Mouse (Mus musculus) urinary bladder, postnatal 14 days (tissue): ENCODE measurements at regions not wholly inside any gene's neighbourhood (a gene's known extent, or its start where the extent isn't known, plus 50 kb on each side); places are given as distances from the start of the nearest gene placed in this dataset.

Experiments used
- DNase-seq: peaks from one replicate; pipeline ENCODE4 v3.0.0; 2021; ENCODE audit warnings: low spot score

- DNase-seq: no peak
Measured at GRCm38 (mm10) chr12:106186501-106186900, 176.5 kb downstream of the Vrk1 start.

- no peak for DNase-seq
Measured at GRCm38 (mm10) chr12:106191771-106192170, 181.7 kb downstream of the Vrk1 start.

GRCm38 (mm10) chr12:106199302-106199701 is 189.3 kb downstream of the Vrk1 start:
- DNase-seq: no peak

- DNase-seq: no peak
Measured at GRCm38 (mm10) chr12:106203526-106203925, 193.5 kb downstream of the Vrk1 start.

GRCm38 (mm10) chr12:106210959-106211358 is 200.9 kb downstream of the Vrk1 start:
- no peak for DNase-seq

GRCm38 (mm10) chr12:106211488-106211887 is 201.5 kb downstream of the Vrk1 start:
- DNase-seq: no peak

GRCm38 (mm10) chr12:106212397-106212796 is 202.4 kb downstream of the Vrk1 start:
- no peak for DNase-seq

GRCm38 (mm10) chr12:106220071-106220470 is 210.0 kb downstream of the Vrk1 start:
- no peak for DNase-seq

GRCm38 (mm10) chr12:106226276-106226675 is 216.2 kb downstream of the Vrk1 start:
- DNase-seq: no peak

- no peak for DNase-seq
Measured at GRCm38 (mm10) chr12:106226776-106227562, 216.9 kb downstream of the Vrk1 start.

- no peak for DNase-seq
Measured at GRCm38 (mm10) chr12:106227563-106227840, 217.5 kb downstream of the Vrk1 start.

- DNase-seq: no peak
Measured at GRCm38 (mm10) chr12:106245178-106245840, 235.3 kb downstream of the Vrk1 start.

- DNase-seq: no peak
Measured at GRCm38 (mm10) chr12:106273591-106273990, 263.6 kb downstream of the Vrk1 start.

GRCm38 (mm10) chr12:106277886-106278285 is 267.9 kb downstream of the Vrk1 start:
- no peak for DNase-seq

- no peak for DNase-seq
Measured at GRCm38 (mm10) chr12:106282491-106283106, 272.6 kb downstream of the Vrk1 start.

- DNase-seq: no peak
Measured at GRCm38 (mm10) chr12:106284814-106285213, 274.8 kb downstream of the Vrk1 start.

- DNase-seq: no peak
Measured at GRCm38 (mm10) chr12:106288791-106289515, 278.9 kb downstream of the Vrk1 start.

GRCm38 (mm10) chr12:106291476-106292046 is 281.5 kb downstream of the Vrk1 start:
- no peak for DNase-seq

- DNase-seq: no peak
Measured at GRCm38 (mm10) chr12:106293117-106293516, 283.1 kb downstream of the Vrk1 start.

GRCm38 (mm10) chr12:106295596-106295995 is 285.6 kb downstream of the Vrk1 start:
- no peak for DNase-seq

- DNase-seq: no peak
Measured at GRCm38 (mm10) chr12:106302617-106303016, 292.6 kb downstream of the Vrk1 start.

- DNase-seq: no peak
Measured at GRCm38 (mm10) chr12:106308291-106308955, 298.4 kb downstream of the Vrk1 start.
